Mouse (Mus musculus): Measurements from ENCODE around the gene Cd96.

DNA sequence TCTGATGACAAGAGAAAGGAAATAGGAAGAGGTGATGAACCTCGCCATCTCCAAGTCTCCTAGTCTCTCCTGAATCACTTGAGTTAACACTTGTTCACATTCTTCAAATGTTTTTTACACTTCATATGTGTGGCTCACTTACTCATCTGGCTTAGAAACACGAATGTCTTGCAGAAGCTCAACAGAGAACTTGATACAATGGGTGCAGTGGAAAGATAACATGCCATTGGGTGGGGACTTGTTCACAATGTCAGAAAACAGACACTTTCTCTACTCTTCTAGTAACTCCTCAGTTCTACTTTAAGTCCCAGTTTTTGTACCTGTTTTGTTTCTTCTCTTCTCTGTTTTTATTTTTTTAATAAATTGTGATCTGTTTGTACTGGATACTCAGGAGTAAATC lies 5.3 kb downstream of the Cd96 start:
- TF ChIP-seq CTCF (IDR thresholded peaks at IDR 0.05; ENCODE audit: low read depth, low read length) (no peak), POLR2A (IDR thresholded peaks at IDR 0.05; ENCODE audit: extremely low read depth, insufficient read depth, low read length) (no peak)
